Mouse (Mus musculus) T-helper 17 cell (primary cell): ENCODE measurements around the gene Gabrg3.
"Not testable (repeated sequence)": the region's sequence is repeated elsewhere in the genome, so short reads cannot be mapped to it uniquely, and the experiment has no call there.

Experiments
- in situ Hi-C, 2 experiments: fragments of 300-600 bp; cut with MboI, MseI; formaldehyde crosslinking; loops; 1 replicate in 1 of 2; 2 replicates in 1 of 2; pipeline ENCODE4 v1.15.1; 2025; ENCODE audit warnings: high pct_unique_total_duplicates in 2 of 2

Gene Gabrg3

DNA sequence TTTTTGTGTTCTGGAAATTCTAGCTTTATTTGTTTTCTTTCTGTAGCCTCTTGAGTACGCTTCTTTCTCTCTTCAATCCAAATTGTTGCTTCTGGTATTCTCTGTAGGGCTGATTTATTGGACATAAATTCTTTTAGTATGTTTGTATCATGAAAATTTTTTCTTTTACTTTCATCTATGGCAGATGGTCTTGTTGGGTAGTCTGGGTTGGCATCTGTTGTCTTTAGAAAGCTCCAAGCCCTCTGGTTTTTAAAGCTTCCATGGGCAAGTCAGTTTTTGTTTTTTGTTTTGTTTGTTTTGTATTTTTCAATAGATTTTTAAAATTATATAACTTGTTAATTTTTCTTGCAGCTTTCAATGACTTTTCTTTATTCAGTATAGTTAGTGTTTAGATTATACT lies 72.0 kb downstream of the Gabrg3 start:
- in situ Hi-C loops = no loop called here

DNA sequence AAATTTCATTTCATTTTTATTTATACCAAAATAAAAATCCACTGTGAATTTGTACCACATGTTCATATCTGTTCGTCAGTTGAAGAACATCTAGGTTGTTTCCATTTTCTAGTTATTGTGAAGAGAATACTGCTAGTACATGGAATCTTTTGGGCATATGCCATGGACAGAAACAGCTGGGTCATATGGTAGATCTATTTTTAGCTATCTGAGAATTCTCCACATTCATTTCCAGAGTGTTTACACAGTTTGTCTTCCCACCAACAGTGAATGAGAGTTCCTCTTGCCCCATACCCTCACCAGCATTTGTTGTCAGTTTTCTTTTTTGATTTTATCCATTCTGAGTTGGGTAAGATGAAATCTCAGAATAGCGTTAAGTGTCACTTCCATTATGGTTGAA lies 75.0 kb downstream of the Gabrg3 start:
- in situ Hi-C loops = no loop called here

DNA sequence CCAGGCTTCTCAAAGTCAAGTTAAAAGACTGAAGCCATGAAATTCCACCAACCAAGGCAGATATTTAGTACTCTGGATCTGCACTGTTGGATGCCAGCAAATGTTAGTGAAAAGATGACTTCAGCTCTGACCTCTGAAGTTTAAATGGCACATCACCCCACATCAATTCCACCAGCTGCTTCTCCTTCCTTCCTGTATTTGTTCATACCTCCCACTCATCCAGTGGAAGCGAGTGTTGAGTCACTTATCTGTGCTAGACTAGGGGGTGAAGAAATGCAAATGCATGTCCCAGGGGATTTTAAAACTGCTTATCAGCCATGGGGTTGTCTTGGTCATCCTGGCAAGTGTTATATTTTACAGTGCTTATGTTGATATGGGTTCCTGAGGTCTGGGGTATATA lies 79.7 kb downstream of the Gabrg3 start:
- in situ Hi-C loops = no loop called here

DNA sequence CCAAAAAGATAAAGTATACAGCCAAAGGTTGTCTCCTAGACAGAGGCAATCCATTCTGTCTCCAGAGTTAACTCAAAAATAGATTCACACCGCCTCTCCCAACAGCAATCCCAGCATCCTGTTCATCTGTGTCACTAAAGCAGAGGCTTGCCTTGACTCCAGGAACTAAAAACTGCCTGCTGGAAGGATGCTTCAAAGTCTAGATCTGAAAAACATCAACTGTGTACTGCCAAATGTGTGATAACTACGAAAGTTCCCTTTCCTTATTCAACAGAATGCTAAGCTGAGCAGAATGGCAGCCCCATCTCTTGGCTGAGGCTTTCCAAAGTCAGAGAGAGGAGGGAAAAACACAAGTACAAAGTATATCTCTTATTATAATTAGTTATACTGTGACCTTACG lies 90.3 kb downstream of the Gabrg3 start:
- in situ Hi-C loops = no loop called here

DNA sequence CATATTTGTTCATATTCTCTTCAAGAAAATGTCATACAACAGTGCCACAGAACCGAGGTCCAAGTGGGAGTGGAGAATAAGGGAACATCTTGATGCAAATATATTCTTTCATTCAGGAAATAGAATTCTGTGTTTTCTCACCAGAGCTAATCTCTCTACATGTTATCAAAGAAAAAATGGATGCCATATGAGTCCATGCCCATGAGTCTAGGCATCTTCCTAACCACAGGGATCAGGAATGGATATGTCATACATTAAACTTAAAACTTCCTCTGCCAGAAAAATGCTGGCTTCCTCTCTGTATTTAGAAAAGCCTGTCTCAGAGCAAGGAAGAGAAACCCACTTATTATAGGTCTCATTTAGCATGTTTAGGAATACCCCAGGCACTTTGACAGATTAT lies 92.9 kb downstream of the Gabrg3 start:
- in situ Hi-C loops = no loop called here

DNA sequence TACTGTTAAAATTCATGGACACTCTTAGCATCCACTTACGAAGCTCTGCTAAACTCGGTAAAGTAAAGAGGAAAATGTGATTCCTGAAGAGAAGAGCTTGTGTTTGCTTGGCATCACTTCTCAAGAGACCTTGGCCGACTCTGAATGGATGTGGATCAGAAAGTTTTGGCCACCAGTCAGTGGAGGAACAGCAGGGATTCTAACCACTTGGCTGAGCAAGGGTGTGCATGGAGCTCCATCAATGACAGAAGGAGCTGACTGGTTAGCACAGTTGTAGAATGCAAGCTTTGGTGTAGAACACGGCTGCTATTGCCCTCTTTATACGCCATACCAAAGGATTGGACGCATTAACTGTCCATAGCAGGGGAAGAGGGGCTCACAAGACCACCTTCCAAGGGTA lies 93.4 kb downstream of the Gabrg3 start:
- in situ Hi-C loops = no loop called here

DNA sequence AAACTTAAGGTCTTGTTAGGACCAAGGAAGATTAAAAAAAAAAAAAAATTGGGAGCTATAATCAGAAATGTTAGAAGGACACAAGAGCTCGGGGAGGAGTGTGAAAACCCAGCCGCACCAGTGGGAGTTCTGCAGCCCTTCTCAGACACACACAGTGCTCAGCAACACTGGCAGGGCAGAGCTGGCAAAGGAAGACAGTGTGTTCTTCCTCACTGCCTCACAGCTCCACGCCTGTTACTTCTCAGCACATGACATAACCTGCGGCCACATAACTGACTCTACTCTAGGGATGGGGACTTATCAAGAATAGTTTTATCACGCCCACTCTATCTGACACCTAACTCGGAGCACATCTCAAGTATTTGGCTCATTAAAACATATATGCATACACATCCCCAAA lies 103.8 kb downstream of the Gabrg3 start:
- in situ Hi-C loops = no loop called here

DNA sequence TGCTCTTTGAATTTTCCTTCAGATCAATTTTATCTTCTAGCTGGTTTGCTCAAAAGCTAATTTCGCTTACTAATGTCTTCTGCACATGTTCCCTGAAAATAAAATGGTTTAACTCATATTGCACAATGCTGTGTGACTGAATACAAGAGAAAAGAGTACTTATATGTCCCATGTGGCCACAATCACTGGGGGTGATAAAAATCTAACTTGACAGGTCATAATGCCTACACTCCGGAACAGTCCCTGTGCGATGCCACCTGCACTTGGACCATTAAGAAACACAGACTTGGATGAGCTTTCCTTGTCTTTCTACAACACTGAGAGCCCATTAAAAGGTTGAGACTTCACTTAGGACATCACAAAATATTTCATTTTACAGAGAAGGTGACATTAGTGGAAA lies 108.1 kb downstream of the Gabrg3 start:
- in situ Hi-C loops = no loop called here

DNA sequence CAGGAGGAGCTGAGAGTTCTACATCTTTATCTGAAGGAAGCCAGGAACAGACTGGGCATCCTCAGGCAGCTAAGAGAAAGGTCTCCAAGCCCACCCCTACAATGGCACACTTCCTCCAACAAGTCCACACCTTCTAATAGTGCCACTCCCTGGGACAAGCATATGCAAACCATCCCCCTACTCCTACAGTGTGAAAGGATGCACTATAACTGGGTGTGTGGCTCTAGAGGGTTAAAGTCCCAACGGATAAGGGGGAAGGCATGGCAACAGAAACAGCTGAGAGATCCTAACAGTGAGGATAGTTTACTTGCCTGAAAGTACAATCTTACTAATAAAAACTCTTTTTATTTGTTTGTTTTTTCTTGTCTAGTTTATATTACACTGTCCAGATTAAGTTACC lies 126.8 kb downstream of the Gabrg3 start:
- in situ Hi-C loops = no loop called here

DNA sequence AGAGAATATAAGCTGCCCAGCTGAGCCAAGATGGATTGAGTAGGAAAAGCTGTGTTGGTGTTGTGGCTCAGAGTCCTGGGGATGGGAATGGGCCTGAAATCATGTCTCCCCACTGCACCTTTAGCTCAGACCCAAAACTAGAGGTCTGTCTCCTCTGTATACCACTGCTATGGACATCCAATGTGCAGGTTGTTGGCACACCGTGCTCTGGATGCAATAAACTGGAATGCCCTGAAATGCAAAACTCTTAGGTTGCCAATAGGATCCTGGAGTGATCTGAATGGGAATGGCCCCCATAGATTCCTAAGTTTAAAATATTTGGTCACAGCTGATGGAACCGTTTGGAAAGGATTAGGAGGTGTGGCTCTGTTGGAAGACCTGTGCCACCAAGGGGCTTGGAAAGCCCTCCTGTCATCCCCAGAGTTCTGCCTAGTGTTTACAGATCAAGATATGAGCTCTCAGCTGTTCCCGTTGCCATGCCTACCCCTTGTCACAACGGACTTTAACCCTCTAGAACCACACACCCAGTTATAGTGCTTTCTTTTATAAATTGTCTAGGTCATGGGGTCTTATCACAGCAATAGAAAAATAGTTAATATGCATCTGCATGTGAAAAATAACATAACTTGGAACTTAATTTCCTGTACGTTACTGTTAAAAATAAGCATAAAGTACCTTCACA lies 128.0 kb downstream of the Gabrg3 start:
- in situ Hi-C loops = no loop called here

DNA sequence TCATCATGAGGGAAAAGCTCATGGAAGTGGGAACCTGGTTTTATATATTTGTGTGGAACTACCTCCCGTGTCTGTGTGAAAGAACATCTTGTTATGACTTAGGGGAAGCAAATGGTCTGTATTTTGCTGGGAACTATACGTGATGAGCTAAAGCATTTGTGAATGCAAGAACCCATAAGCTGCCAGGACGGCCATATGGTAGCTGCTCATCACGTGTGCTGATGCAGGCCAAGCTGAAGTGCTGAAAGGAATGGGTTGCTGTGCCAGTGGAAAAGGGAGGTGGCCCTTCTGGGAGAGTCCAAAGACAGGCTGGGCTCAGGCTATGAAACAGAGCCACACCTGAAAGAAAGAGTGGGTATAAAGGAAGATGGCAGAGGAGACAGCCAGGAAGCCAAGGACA lies 143.0 kb downstream of the Gabrg3 start:
- in situ Hi-C loops = no loop called here

DNA sequence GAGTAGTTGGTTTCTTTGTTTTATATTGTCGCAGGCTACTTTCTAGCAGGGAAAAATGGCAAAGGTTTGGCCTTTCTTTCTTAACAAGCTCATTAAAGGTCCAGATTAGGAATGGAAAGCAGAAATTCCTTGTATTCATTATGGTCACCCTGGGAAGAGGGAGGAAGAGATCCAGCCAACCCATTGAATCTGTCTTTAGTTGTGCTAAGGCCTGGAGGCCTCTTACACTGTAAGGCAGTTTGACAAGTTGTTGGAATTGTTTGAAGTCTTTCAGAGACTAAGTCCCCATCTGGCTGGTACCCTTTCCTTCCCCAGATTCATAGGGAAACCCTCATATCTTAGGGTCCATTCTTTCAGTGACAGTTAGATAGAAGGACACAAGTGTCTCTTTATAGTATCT lies 172.9 kb downstream of the Gabrg3 start:
- in situ Hi-C loops = no loop called here

DNA sequence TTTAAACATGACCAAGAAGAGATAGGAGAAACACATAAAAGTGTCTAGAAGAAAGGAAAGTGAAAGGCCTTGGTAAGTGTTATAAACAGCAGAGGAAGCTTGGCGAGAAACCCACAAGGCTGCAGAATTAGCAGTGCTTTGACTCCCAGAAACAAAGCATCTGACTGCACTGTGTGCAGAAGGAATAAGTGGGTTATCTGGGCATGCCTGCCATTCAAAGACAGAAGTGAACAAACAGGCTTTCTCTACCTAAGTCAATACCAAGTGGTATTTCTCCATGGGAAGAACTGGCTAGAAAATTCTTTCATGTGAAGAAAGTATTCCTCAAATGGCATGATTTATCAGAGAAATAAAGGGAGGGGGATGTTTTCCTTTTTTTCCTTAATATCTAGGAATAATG lies 201.0 kb downstream of the Gabrg3 start:
- in situ Hi-C loops = no loop called here

DNA sequence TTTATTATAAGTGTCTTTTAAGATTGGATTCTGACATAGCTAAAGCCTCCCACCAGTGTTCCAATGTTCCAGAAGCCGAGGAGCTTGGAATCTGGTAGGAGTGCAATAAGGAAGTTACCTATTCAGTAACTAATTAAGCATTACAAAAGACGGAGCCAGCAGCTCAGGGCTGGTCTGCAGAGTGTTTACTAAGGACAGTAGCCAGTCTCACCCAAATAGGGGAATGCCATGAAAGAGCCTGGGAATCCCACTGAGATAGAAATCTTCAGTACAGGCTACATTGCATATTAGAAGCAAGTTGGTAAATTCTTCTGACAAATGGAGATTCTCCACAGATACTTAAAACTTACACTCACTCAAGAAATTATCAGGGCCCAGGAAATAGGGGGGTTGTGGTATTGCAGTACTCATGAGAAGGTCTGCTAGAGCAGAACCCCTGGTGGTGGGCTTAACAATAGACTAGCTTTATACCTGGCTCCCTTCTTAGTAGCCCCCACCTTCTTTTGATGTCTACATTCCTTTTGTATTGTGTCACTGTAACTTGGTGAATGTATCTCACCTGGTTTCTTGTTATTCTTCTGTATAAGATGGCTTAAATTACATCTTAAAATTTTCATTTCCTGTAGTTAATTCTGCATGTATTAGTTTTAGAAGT lies 211.0 kb downstream of the Gabrg3 start:
- in situ Hi-C loops = not testable (repeated sequence)

DNA sequence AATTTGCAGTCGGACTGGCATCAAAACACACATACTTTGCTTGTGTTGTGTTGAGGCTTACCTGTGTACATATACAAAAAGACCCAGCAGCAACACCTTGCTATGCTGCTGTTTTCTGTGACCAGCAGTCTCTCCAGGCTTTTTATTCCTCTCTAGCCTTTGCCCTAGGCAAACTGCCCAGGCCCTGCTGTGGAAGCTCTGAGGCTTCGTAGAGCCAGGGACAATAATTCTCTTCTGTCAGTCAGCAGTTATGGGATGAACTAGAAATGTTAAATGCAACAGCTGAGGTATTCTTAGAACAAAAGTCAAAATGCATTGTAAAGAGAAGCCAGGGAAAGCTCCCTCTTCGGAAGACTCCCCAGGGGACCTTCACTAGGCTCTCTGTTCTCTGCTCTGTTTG lies 220.1 kb downstream of the Gabrg3 start:
- in situ Hi-C loops = loop anchor here in 1 of 2 experiments (10.0 kb wide), 1 partner anchor 568 kb away; no protein-coding TSS in a partner anchor

DNA sequence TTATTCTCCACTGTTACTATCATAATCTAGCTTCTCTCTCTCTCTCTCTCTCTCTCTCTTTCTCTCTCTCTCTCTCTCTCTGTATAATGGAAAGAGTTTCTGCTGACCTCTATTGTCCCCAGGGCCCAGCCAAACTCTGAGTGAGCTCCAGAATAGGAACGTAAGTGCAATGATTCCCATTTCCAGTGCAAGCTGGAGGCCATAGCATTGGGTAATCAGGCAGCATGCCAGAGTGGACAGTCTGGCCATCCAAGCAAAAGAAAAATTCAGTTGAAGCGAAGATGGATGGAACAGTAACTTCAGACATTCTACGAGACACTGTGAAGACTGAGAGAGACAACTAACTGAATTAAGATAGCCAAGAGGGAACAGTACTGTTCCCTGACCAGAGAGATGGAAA lies 228.8 kb downstream of the Gabrg3 start:
- in situ Hi-C loops = no loop called here

DNA sequence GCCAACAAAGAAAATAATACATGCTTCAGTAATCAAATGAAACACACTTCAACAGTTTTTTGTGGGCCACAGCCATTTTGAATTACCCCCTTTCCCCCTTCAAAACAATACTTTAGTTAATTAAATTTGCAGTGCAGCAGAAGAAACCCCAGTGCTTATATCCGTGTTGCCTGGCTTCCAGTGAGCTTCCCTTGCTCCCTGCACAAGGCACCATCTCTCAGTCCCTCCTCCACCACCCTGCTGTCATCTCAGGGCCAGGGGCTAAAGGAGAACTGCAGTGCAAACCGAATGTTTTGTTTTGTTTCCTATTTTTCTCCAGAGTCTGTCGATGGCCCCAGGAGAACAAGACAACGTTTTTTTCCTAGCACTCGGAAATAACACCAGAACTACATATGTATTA lies 233.2 kb downstream of the Gabrg3 start:
- in situ Hi-C loops = no loop called here

DNA sequence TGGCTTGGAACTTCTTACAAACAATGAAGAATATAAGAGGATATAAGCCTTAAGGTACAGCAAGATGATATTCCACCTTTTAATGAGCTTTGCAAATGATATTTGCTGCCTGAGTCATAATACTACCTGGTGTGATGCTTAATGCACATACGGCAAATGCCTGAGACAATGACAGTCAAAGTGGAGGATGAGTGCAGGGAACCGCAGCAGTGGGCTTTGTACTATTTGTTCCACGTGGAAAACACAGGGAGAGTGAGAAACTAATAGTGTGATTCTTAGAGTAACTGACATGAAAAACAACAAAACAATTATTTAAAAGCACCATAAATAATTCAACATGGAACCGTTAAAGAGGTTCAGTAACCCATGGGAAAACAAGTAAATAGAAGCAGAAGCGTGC lies 236.2 kb downstream of the Gabrg3 start:
- in situ Hi-C loops = no loop called here

DNA sequence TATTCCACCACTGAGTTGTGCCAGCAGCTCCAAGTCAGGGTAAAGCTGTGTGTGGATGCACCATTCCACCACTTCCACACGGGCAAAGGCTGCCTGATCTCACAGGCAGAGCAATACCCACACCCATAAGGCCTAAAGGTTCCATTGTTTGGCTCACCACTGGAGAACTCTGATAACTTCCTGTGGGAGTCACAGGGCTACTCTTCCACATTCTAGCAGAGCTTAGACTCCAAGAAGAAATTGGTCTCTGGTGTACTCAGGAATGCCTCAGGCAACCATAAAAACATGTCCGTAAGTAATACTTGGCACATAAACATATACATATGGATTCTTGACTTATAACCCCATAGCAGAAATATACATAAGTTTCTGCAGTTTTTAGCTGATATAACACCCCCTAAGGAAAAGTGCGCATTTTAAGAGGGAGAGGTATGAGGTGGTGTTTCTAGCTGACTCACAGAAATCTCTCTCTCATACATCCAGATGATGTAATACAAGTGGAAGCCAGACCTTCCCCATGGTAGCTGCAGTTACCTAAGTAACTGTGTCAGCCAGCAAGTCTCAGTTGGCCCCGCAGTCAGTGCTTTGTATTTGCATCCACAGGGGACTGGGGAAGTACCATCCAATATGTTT lies 248.8 kb downstream of the Gabrg3 start:
- in situ Hi-C loops = no loop called here

DNA sequence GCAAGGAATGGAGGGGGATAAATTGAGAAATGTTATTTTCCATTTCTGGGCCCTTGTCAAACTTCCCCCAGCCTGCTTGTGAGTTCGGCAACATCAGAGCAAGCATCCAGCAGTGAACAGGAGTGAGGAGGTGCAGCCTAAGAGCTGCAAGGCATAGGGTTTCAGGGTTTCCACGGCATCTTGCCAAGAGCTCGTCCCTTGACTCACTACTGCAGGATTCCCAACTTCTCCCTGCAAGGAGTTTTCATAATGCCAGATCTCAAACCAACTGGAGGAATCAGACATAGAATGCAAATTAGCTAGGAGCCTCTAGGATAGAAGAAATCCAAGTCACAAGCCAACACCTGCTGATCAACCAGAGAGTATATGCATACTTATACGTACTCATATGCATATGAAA lies 254.0 kb downstream of the Gabrg3 start:
- in situ Hi-C loops = no loop called here

DNA sequence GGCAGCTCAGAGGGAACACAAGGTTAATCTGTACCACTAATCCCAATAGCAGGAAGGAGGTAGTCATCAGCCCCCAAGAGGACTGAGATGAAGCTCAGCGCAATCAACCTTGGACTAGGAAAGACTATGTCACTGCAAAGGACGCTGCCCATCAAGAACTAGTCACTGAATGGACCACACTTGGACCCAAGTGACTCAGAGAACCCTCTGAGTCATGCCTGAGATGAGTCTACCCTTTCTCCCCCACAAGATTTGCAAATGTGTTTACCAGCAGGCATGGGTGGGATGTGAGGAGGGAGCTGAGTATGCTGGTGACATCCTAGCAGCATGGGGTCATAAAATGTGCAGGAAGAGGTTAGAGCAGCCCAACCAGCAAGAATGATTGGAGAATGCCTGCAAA lies 254.5 kb downstream of the Gabrg3 start:
- in situ Hi-C loops = no loop called here

DNA sequence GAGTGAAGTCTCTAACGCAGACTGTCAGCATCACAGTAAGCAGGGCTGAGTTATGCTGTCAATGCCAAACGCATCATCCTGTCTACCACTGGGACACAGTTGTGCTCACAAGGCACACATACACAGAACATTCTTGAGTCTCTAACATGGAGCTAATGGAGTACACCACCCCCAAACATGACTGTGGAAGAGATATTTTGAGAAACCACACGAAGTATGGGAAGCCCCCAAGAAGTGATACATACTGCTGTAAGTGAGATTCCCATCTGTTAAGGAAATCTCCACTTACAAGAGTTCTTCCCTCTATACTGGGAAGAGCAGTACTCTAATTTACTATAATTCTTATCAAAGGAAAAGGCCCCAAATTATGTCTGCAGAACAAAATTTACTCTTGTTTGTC lies 286.9 kb downstream of the Gabrg3 start:
- in situ Hi-C loops = no loop called here

DNA sequence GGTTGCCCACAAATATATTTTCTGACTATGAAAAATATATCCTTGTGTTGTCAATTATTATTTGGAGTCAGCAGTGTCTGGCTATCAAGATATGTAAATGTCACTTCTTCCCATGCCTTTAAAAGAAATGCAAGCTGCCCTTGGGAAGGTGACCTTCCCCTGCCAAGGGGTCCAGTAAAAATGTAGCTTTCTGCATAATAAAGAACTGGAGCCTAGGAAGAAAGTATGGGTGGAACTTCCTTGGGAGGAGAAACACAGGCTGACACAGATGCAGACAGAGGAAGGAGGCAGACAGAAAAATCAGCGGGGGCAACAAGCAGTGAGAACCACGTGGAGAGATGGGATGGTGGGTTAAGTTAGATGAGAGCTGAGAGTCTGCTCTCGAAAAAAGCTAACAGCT lies 304.9 kb downstream of the Gabrg3 start:
- in situ Hi-C loops = no loop called here
